Mouse (Mus musculus): ENCODE results near the gene Terf2. TPM values are rescaled to one million over a fixed set of nuclear protein-coding genes. Genes with fewer than 3 reads are reported as not detected.

Terf2 gene
- total and polyA plus RNA-seq, 3 experiments = 15.0 to 36.7 TPM; not detected in 1

GRCm38 (mm10) chr8:107030650-107031576 lies 65.4 kb downstream of the Terf2 start, which contains the start of gene Vps4a (continued):
- no peak for TF ChIP-seq MYC (IDR thresholded peaks at IDR 0.05; ENCODE audit: low read depth, low read length)
- no peak; the same call in 1 of the 2 replicates for TF ChIP-seq KAT2A (conservative IDR thresholded peaks at IDR 0.05; ENCODE audit: low read depth, low read length)
- no peak for TF ChIP-seq ZKSCAN1 (IDR thresholded peaks at IDR 0.05; ENCODE audit: low read depth, low read length)
- no peak for TF ChIP-seq GABPA (IDR thresholded peaks at IDR 0.05; ENCODE audit: low read depth, low read length)
- TF ChIP-seq E2F4 (IDR thresholded peaks at IDR 0.05; ENCODE audit: borderline replicate concordance, low read depth, low read length) = no peak
- TF ChIP-seq TBP (IDR thresholded peaks at IDR 0.05; ENCODE audit: low read depth, low read length) = peak; percentile 53; the same call in 1 of the 2 replicates
- peak; percentile 34 for TF ChIP-seq MXI1 (IDR thresholded peaks at IDR 0.05; ENCODE audit: low read depth, low read length)
- peak; percentile 59 for TF ChIP-seq SMC3 (IDR thresholded peaks at IDR 0.05; ENCODE audit: low read depth, low read length)
- TF ChIP-seq TAL1 (IDR thresholded peaks at IDR 0.05; ENCODE audit: low read length) = no peak
- TF ChIP-seq NELFE (IDR thresholded peaks at IDR 0.05; ENCODE audit: low read depth, low read length) = peak; percentile 74
- TF ChIP-seq GATA1 (IDR thresholded peaks at IDR 0.05; ENCODE audit: low read depth, low read length) = no peak
- peak; percentile 85 for TF ChIP-seq HCFC1 (IDR thresholded peaks at IDR 0.05; ENCODE audit: low read depth, low read length)
- TF ChIP-seq RCOR1 (IDR thresholded peaks at IDR 0.05; ENCODE audit: low read depth, low read length) = no peak
- TF ChIP-seq ELF1 (IDR thresholded peaks at IDR 0.05; ENCODE audit: low read depth, low read length) = 0 out of 2 replicates have a peak, but pooled peaks have one; percentile 28
- TF ChIP-seq RAD21 (IDR thresholded peaks at IDR 0.05; ENCODE audit: low read depth, low read length) = peak; percentile 18
- TF ChIP-seq JUND (IDR thresholded peaks at IDR 0.05; ENCODE audit: low read depth, low read length) = no peak
- peak in 2 of 3 experiments; percentile 77 to 83; a peak in 5 of 6 replicates for TF ChIP-seq CTCF (IDR thresholded peaks at IDR 0.05 in 2 of 3, conservative IDR thresholded peaks at IDR 0.05 in 1 of 3; ENCODE audit: control insufficient read depth in 1 of 3, insufficient read depth in 1 of 3, low read depth in 2 of 3, low read length in 3 of 3, poor library complexity in 1 of 3, severe bottlenecking in 1 of 3)
- no peak for TF ChIP-seq MAFK (IDR thresholded peaks at IDR 0.05; ENCODE audit: borderline replicate concordance, low read depth, low read length)
- peak; percentile 87; the same call in 1 of the 2 replicates for TF ChIP-seq UBTF (IDR thresholded peaks at IDR 0.05; ENCODE audit: borderline replicate concordance, insufficient read depth, low read depth, low read length)
- TF ChIP-seq POLR2AphosphoS5 (IDR thresholded peaks at IDR 0.05; ENCODE audit: borderline replicate concordance, low read depth, low read length) = no peak
- peak; percentile 78 to 96; a peak in 3 of 4 replicates for TF ChIP-seq POLR2A (IDR thresholded peaks at IDR 0.05; ENCODE audit: control insufficient read depth in 1 of 2, insufficient read depth in 1 of 2, low read depth in 1 of 2, low read length in 2 of 2, poor library complexity in 1 of 2)
- TF ChIP-seq MYB (IDR thresholded peaks at IDR 0.05; ENCODE audit: low read depth, low read length) = no peak

DNA sequence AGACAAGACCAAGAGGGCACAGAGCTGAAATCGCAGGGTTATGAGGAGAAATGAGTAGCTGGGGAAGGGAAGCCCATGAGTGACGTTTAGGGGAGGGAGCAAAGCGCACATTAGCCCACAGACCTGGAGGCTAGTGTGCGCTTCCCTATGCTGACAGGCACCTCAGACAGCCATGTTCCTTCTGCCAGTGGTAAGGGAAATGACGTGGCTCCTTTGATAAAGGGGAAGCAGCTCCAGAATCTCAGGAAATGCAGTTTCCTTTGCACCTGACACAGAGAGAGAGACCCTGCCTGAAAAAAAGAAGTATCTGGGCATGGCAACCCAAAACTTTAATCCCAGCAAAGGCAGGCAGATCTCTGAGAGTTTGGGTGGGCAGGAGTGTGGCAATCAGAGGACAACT lies 66.3 kb downstream of the Terf2 start:
- peak; percentile 39; the same call in 1 of the 2 replicates for TF ChIP-seq ELF1 (IDR thresholded peaks at IDR 0.05; ENCODE audit: low read depth, low read length)
- TF ChIP-seq RAD21 (IDR thresholded peaks at IDR 0.05; ENCODE audit: low read depth, low read length) = no peak
- TF ChIP-seq NELFE (IDR thresholded peaks at IDR 0.05; ENCODE audit: low read depth, low read length) = peak; percentile 48
- TF ChIP-seq ETS1 (IDR thresholded peaks at IDR 0.05; ENCODE audit: low read depth, low read length) = peak; percentile 56
- TF ChIP-seq BHLHE40 (IDR thresholded peaks at IDR 0.05; ENCODE audit: borderline replicate concordance, low read depth, low read length) = peak; percentile 52; the same call in 1 of the 2 replicates
- no peak for TF ChIP-seq USF1 (IDR thresholded peaks at IDR 0.05; ENCODE audit: low read depth, low read length)
- peak; percentile 28 to 44; a peak in 1 of 4 replicates for TF ChIP-seq EP300 (IDR thresholded peaks at IDR 0.05; ENCODE audit: low read depth in 1 of 2, low read length in 2 of 2)
- TF ChIP-seq POLR2A (IDR thresholded peaks at IDR 0.05; ENCODE audit: control insufficient read depth in 1 of 2, insufficient read depth in 1 of 2, low read depth in 1 of 2, low read length in 2 of 2, poor library complexity in 1 of 2) = peak in 1 of 2 experiments; percentile 44; a peak in 1 of 4 replicates
- no peak for TF ChIP-seq UBTF (IDR thresholded peaks at IDR 0.05; ENCODE audit: borderline replicate concordance, insufficient read depth, low read depth, low read length)
- 0 out of 2 replicates have a peak, but pooled peaks have one; percentile 19 for TF ChIP-seq TBP (IDR thresholded peaks at IDR 0.05; ENCODE audit: low read depth, low read length)
- no peak for TF ChIP-seq MYC (IDR thresholded peaks at IDR 0.05; ENCODE audit: low read depth, low read length)
- TF ChIP-seq HCFC1 (IDR thresholded peaks at IDR 0.05; ENCODE audit: low read depth, low read length) = peak; percentile 53; the same call in 1 of the 2 replicates
- TF ChIP-seq GATA1 (IDR thresholded peaks at IDR 0.05; ENCODE audit: low read depth, low read length) = peak; percentile 52
- 0 out of 2 replicates have a peak, but pooled peaks have one; percentile 34 for TF ChIP-seq MAX (IDR thresholded peaks at IDR 0.05; ENCODE audit: low read length)
- H3K36me3 ChIP-seq (ENCODE audit: control insufficient read depth in 1 of 2, insufficient read depth in 2 of 2, low read length in 2 of 2) = peaks cover 0 to 22% of the 10 kb centered on the region in 2 experiments; a peak in 2 of 4 replicates
- DNase-seq (ENCODE audit: low read depth, low spot score) = peak; percentile 74
- H3K9ac ChIP-seq (ENCODE audit: control insufficient read depth, low read depth, low read length, poor library complexity, severe bottlenecking) = peak overlapping the region; percentile 30
- no peak overlapping the region; a peak in 2 of 4 replicates for H3K4me3 ChIP-seq (ENCODE audit: control insufficient read depth in 1 of 2, insufficient read depth in 1 of 2, low read depth in 2 of 2, low read length in 2 of 2)
- no peaks in the 10 kb centered on the region for H3K9me3 ChIP-seq (replicated peaks; ENCODE audit: insufficient read depth, low read length)
- H3K4me1 ChIP-seq (ENCODE audit: control insufficient read depth in 1 of 2, insufficient read depth in 2 of 2, low read length in 2 of 2) = peaks cover 0 to 20% of the 10 kb centered on the region in 2 experiments; a peak in 3 of 4 replicates
- peaks cover 12% of the 10 kb centered on the region for H3K79me2 ChIP-seq (ENCODE audit: control insufficient read depth, insufficient read depth, low read length, poor library complexity)
- peak overlapping the region; percentile 62 for H3K27ac ChIP-seq (ENCODE audit: control insufficient read depth, low read depth, low read length)
- H3K27me3 ChIP-seq (ENCODE audit: control insufficient read depth in 1 of 2, insufficient read depth in 2 of 2, low read length in 2 of 2) = no peaks in the 10 kb centered on the region

All from MEL (cell line).